Mouse (Mus musculus) MEL (cell line): Measurements from ENCODE around the gene Plekhg2. TPM values are rescaled to one million over a fixed set of nuclear protein-coding genes. Genes with fewer than 3 reads are reported as not detected.
A peak's percentile ranks its signal among the peaks of the same experiment; 100 is the strongest.

Experiments
- DNase-seq: peaks from one replicate; pipeline ENCODE4 v3.0.0; 2011; ENCODE audit warnings: low read depth, low spot score
- H3K27ac ChIP-seq: 2 replicates; pipeline ENCODE4 v1.5.1; 2012; ENCODE audit warnings: low read depth, mild to moderate bottlenecking, control low read depth, low read length, moderate library complexity; ENCODE audit not compliant: control insufficient read depth
- H3K27me3 ChIP-seq, 2 experiments: fragments of 150-350 bp in 1 of 2; sonication (generic) in 1 of 2; 2 replicates each; pipeline ENCODE4 v1.6.1; 2012; ENCODE audit warnings: low read length in 2 of 2, mild to moderate bottlenecking in 2 of 2, improper control_type of control experiment in 1 of 2, moderate library complexity in 1 of 2; ENCODE audit not compliant: insufficient read depth in 2 of 2, control insufficient read depth in 1 of 2
- H3K36me3 ChIP-seq, 2 experiments: 2 replicates each; pipeline ENCODE4 v1.6.1; 2012 to 2014; ENCODE audit warnings: low read length in 2 of 2, improper control_type of control experiment in 1 of 2, inconsistent platforms in 1 of 2, mild to moderate bottlenecking in 1 of 2; ENCODE audit not compliant: insufficient read depth in 2 of 2, control insufficient read depth in 1 of 2
- H3K4me1 ChIP-seq, 2 experiments: fragments of 150-350 bp in 1 of 2; sonication (generic) in 1 of 2; 2 replicates each; pipeline ENCODE4 v1.6.1; 2012; ENCODE audit warnings: low read length in 2 of 2, improper control_type of control experiment in 1 of 2, mild to moderate bottlenecking in 1 of 2; ENCODE audit not compliant: insufficient read depth in 2 of 2, control insufficient read depth in 1 of 2
- H3K4me3 ChIP-seq, 2 experiments: fragments of 150-350 bp in 1 of 2; sonication (generic) in 1 of 2; 2 replicates each; pipeline ENCODE4 v1.5.1; 2012; ENCODE audit warnings: low read depth in 2 of 2, low read length in 2 of 2, mild to moderate bottlenecking in 2 of 2, moderate library complexity in 2 of 2, control low read depth in 1 of 2, improper control_type of control experiment in 1 of 2; ENCODE audit not compliant: control insufficient read depth in 1 of 2, insufficient read depth in 1 of 2
- H3K79me2 ChIP-seq: 2 replicates; pipeline ENCODE4 v1.6.1; 2012; ENCODE audit warnings: mild to moderate bottlenecking, low read length, moderate library complexity; ENCODE audit not compliant: control insufficient read depth, poor library complexity, insufficient read depth
- H3K9ac ChIP-seq: 2 replicates; pipeline ENCODE4 v1.6.1; 2012; ENCODE audit warnings: low read depth, mild to moderate bottlenecking, control low read depth, low read length, moderate library complexity; ENCODE audit not compliant: control insufficient read depth, poor library complexity, severe bottlenecking
- H3K9me3 ChIP-seq: fragments of 150-350 bp; sonication (generic); replicated peaks from 2 replicates; pipeline ENCODE4 v1.6.1; 2012; ENCODE audit warnings: mild to moderate bottlenecking, low read length, improper control_type of control experiment, moderate library complexity; ENCODE audit not compliant: insufficient read depth
- CHD1 ChIP-seq: IDR thresholded peaks from 2 replicates; pipeline ENCODE4 v1.6.1; 2012; ENCODE audit warnings: low read depth, mild to moderate bottlenecking, inconsistent platforms, low read length, improper control_type of control experiment
- CHD2 ChIP-seq: IDR thresholded peaks from 2 replicates; pipeline ENCODE4 v1.6.1; 2011; ENCODE audit warnings: low read length, improper control_type of control experiment
- GABPA ChIP-seq: IDR thresholded peaks from 2 replicates; pipeline ENCODE4 v1.6.1; 2012; ENCODE audit warnings: low read depth, mild to moderate bottlenecking, inconsistent platforms, low read length, improper control_type of control experiment, moderate library complexity
- MAX ChIP-seq: IDR thresholded peaks from 2 replicates; pipeline ENCODE4 v1.6.1; 2011; ENCODE audit warnings: low read length, improper control_type of control experiment
- MEF2A ChIP-seq: IDR thresholded peaks from 2 replicates; pipeline ENCODE4 v1.6.1; 2014; ENCODE audit warnings: low read depth, mild to moderate bottlenecking, inconsistent platforms, low read length, improper control_type of control experiment; ENCODE audit not compliant: poor library complexity, insufficient replicate concordance, severe bottlenecking; ENCODE audit errors: extremely low read depth
- MYB ChIP-seq: IDR thresholded peaks from 2 replicates; pipeline ENCODE4 v1.6.1; 2011; ENCODE audit warnings: mild to moderate bottlenecking, low read depth, low read length, improper control_type of control experiment
- MYC ChIP-seq: IDR thresholded peaks from 2 replicates; pipeline ENCODE4 v1.6.1; 2011; ENCODE audit warnings: low read depth, mild to moderate bottlenecking, low read length, improper control_type of control experiment, moderate library complexity
- POLR2A ChIP-seq, 2 experiments: IDR thresholded peaks; 2 replicates each; pipeline ENCODE4 v1.6.1; 2011 to 2012; ENCODE audit warnings: low read length in 2 of 2, mild to moderate bottlenecking in 2 of 2, control low read depth in 1 of 2, improper control_type of control experiment in 1 of 2, low read depth in 1 of 2, moderate library complexity in 1 of 2; ENCODE audit not compliant: control insufficient read depth in 1 of 2, insufficient read depth in 1 of 2, poor library complexity in 1 of 2
- RCOR1 ChIP-seq: IDR thresholded peaks from 2 replicates; pipeline ENCODE4 v1.6.1; 2012; ENCODE audit warnings: low read depth, mild to moderate bottlenecking, inconsistent platforms, low read length, improper control_type of control experiment
- SIN3A ChIP-seq: IDR thresholded peaks from 2 replicates; pipeline ENCODE4 v1.6.1; 2012; ENCODE audit warnings: low read length, improper control_type of control experiment, inconsistent platforms
- TAL1 ChIP-seq: IDR thresholded peaks from 2 replicates; pipeline ENCODE4 v1.6.1; 2012; ENCODE audit warnings: mild to moderate bottlenecking, inconsistent platforms, low read length, moderate library complexity, mixed read lengths
- TBP ChIP-seq: IDR thresholded peaks from 2 replicates; pipeline ENCODE4 v1.8.0; 2011; ENCODE audit warnings: low read depth, low read length, improper control_type of control experiment
- TCF12 ChIP-seq: IDR thresholded peaks from 2 replicates; pipeline ENCODE4 v1.6.1; 2014; ENCODE audit warnings: low read depth, mild to moderate bottlenecking, inconsistent platforms, low read length, improper control_type of control experiment, moderate library complexity
- USF2 ChIP-seq, 2 experiments: IDR thresholded peaks; 2 replicates each; pipeline ENCODE4 v1.6.1; 2011 to 2012; ENCODE audit warnings: improper control_type of control experiment in 2 of 2, low read length in 2 of 2, borderline replicate concordance in 1 of 2, inconsistent platforms in 1 of 2, low read depth in 1 of 2, mild to moderate bottlenecking in 1 of 2; ENCODE audit not compliant: insufficient read depth in 1 of 2
- ZC3H11A ChIP-seq: IDR thresholded peaks from 2 replicates; pipeline ENCODE4 v1.6.1; 2012; ENCODE audit warnings: low read depth, mild to moderate bottlenecking, inconsistent platforms, low read length, improper control_type of control experiment
- ZMIZ1 ChIP-seq: IDR thresholded peaks from 2 replicates; pipeline ENCODE4 v1.6.1; 2012; ENCODE audit warnings: low read depth, mild to moderate bottlenecking, inconsistent platforms, low read length, improper control_type of control experiment, moderate library complexity
- polyA plus RNA-seq, 2 experiments: library from polyadenylated mRNA; stranded (reverse) in 1 of 2; unstranded in 1 of 2; fragments of >175 nt in 1 of 2; fragments of >200 nt in 1 of 2; gene quantifications; 2 replicates each; pipeline versions ENCODE4 v1.2.1 to v1.2.4; 2012; ENCODE audit warnings: low replicate concordance in 2 of 2, low read depth in 1 of 2; ENCODE audit not compliant: insufficient read length in 2 of 2, insufficient read depth in 1 of 2, missing spikeins in 1 of 2
- total RNA-seq: library from RNA; depleted of rRNA; stranded (reverse); fragments of 300-350 nt; gene quantifications from 2 replicates; pipeline ENCODE4 v1.2.3, GENCODE M21; 2012

The Plekhg2 gene
- total and polyA plus RNA-seq, 3 experiments: 1.1 to 9.2 TPM; not detected in 1

- TF ChIP-seq RCOR1 (no peak), ZMIZ1 (no peak; the same call in 1 of the 2 replicates), USF2 (IDR thresholded peaks at IDR 0.05; ENCODE audit: borderline replicate concordance in 1 of 2, insufficient read depth in 1 of 2, low read depth in 1 of 2, low read length in 2 of 2) (no peak), TBP (peak; percentile 100)
Measured at GRCm38 (mm10) chr7:28372251-28373108, at the start of gene Plekhg2 (continued).

- H3K4me1 ChIP-seq: no peaks in the 10 kb centered on the region
- TF ChIP-seq MYB (no peak), POLR2A (IDR thresholded peaks at IDR 0.05; ENCODE audit: control insufficient read depth in 1 of 2, insufficient read depth in 1 of 2, low read depth in 1 of 2, low read length in 2 of 2, poor library complexity in 1 of 2) (no peak), MYC (no peak), MAX (no peak)
- TF ChIP-seq, all 39 proteins: peak for 0
Measured at GRCm38 (mm10) chr7:28419416-28419815, 47.0 kb upstream of the Plekhg2 start.

GRCm38 (mm10) chr7:28418096-28418670 lies 45.8 kb upstream of the Plekhg2 start:
- Histone ChIP-seq H3K27ac (no peak overlapping the region), H3K36me3 (peaks cover 0 to 29% of the 10 kb centered on the region in 2 experiments; a peak in 2 of 4 replicates)
- TF ChIP-seq SIN3A (no peak), CHD2 (no peak), TCF12 (no peak), CHD1 (no peak), TAL1 (no peak), ZC3H11A (no peak), MEF2A (no peak), GABPA (no peak)
- TF ChIP-seq, all 39 proteins: peak for 0
- Histone ChIP-seq H3K9me3 (no peaks in the 10 kb centered on the region), H3K4me3 (no peak overlapping the region), H3K4me1 (no peaks in the 10 kb centered on the region), H3K9ac (no peak overlapping the region), H3K27me3 (no peaks in the 10 kb centered on the region), H3K79me2 (no peaks in the 10 kb centered on the region)
- DNase-seq: no peak

More at GRCm38 (mm10) chr7:28419416-28419815, 47.0 kb upstream of the Plekhg2 start:
- H3K9ac ChIP-seq: no peak overlapping the region
- H3K27me3 ChIP-seq: no peaks in the 10 kb centered on the region
- H3K36me3 ChIP-seq: peaks cover 0 to 27% of the 10 kb centered on the region in 2 experiments; a peak in 3 of 4 replicates
- no peaks in the 10 kb centered on the region for H3K79me2 ChIP-seq
- H3K27ac ChIP-seq: no peak overlapping the region
- no peaks in the 10 kb centered on the region for H3K9me3 ChIP-seq
- no peak for DNase-seq
- H3K4me3 ChIP-seq: no peak overlapping the region
